Mouse (Mus musculus): Measurements from ENCODE around the gene Zcchc14.

GRCm38 (mm10) chr8:121635534-121635933, 17.2 kb downstream of the Zcchc14 start:
- TF ChIP-seq CTCF (IDR thresholded peaks at IDR 0.05; ENCODE audit: control insufficient read depth, insufficient read depth, insufficient replicate concordance, low read depth, low read length), result no peak
- no peak for TF ChIP-seq POLR2A (IDR thresholded peaks at IDR 0.05; ENCODE audit: control insufficient read depth, low read depth, low read length)

Data from testis, adult 2 months (tissue).